Mouse (Mus musculus) urinary bladder, postnatal 4 days (tissue): ENCODE measurements around the gene Bbs7.
A peak's percentile ranks its signal among the peaks of the same experiment; 100 is the strongest.
"Not testable (repeated sequence)": the region's sequence is repeated elsewhere in the genome, so short reads cannot be mapped to it uniquely, and the experiment has no call there.

Experiments
- DNase-seq, 2 experiments: peaks; one replicate each; pipeline ENCODE4 v3.0.0; 2021 to 2022; ENCODE audit warnings: low spot score in 2 of 2

Gene Bbs7

GRCm38 (mm10) chr3:36613202-36613907 is at the start of gene Bbs7:
Gene Bbs7, minus strand, starts transcription at chr3:36613477.
- DNase-seq: peak; percentile 88 to 94

GRCm38 (mm10) chr3:36645245-36645559 is 31.9 kb upstream of the Bbs7 start:
- DNase-seq: not testable (repeated sequence)

GRCm38 (mm10) chr3:36644554-36645244 is 31.4 kb upstream of the Bbs7 start:
- DNase-seq: no peak

- no peak for DNase-seq
These were observed 30.1 kb upstream of the Bbs7 start for GRCm38 (mm10) chr3:36643354-36643753.

GRCm38 (mm10) chr3:36642736-36643135 is 29.5 kb upstream of the Bbs7 start:
- DNase-seq: no peak

- DNase-seq: no peak
These were observed 27.5 kb upstream of the Bbs7 start for GRCm38 (mm10) chr3:36640787-36641186.

- no peak for DNase-seq
These were observed 22.2 kb upstream of the Bbs7 start for GRCm38 (mm10) chr3:36635449-36635848.

GRCm38 (mm10) chr3:36626803-36627202 is 13.5 kb upstream of the Bbs7 start:
- DNase-seq: no peak

GRCm38 (mm10) chr3:36618181-36618580 is 4.9 kb upstream of the Bbs7 start:
- no peak for DNase-seq

- DNase-seq: no peak
These were observed 605 bp upstream of the Bbs7 start for GRCm38 (mm10) chr3:36613908-36614255.

- no peak for DNase-seq
These were observed 590 bp downstream of the Bbs7 start for GRCm38 (mm10) chr3:36612687-36613086.

GRCm38 (mm10) chr3:36605894-36606783 is 7.1 kb downstream of the Bbs7 start:
- DNase-seq: no peak

GRCm38 (mm10) chr3:36599773-36600172 is 13.5 kb downstream of the Bbs7 start:
- not testable (repeated sequence) for DNase-seq

GRCm38 (mm10) chr3:36598811-36599210 is 14.5 kb downstream of the Bbs7 start:
- no peak for DNase-seq

GRCm38 (mm10) chr3:36571827-36572378 is 41.4 kb downstream of the Bbs7 start, which contains the start of gene Ccna2:
Gene Ccna2, minus strand, starts transcription at chr3:36572150.
- DNase-seq: peak; percentile 98

GRCm38 (mm10) chr3:36571361-36571826 is 41.9 kb downstream of the Bbs7 start:
- no peak for DNase-seq

- no peak for DNase-seq
These were observed 43.4 kb downstream of the Bbs7 start for GRCm38 (mm10) chr3:36569836-36570235.

- no peak for DNase-seq
These were observed 49.6 kb downstream of the Bbs7 start for GRCm38 (mm10) chr3:36563666-36564065.

GRCm38 (mm10) chr3:36559606-36560005 is 53.7 kb downstream of the Bbs7 start:
- no peak for DNase-seq

- DNase-seq: no peak
These were observed 55.7 kb downstream of the Bbs7 start for GRCm38 (mm10) chr3:36557601-36558000.

- DNase-seq: peak; percentile 90 to 97
These were observed 60.8 kb downstream of the Bbs7 start, which contains the start of gene Exosc9 for GRCm38 (mm10) chr3:36552406-36553047. Gene Exosc9, plus strand, starts transcription at chr3:36552606.
